8 mouse cellular contexts compared by ENCODE assay signal in the genomic region with DNA sequence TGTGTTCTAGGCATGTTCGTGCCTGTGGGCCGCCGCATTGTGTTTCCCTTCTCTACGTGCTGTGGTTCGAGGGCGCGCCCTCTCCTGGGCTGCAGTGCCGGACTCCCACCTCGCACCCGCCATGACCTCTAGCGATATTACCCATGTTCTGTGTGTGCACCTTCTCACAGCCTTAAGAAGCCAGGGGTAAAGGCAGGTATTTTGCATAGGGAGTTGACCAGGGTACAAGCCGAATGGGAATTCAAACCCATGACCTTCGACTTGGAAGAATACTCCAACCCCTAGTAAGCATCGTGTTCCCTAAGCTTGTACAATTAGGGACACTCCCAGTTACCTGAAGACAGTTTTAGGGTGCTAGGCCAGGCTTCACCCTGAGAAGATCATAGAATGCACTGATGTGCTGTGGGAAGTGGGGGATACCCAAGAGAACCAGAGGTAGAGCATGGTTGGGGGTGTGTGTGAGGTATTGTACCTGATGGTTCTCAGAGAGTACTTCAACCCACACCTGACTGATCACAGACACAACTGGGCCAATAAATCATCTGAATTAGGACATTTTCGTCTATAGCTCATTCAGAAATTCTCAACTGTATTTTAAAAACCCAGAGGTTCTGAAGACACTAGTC.
DNase-seq lines count a peak whose midpoint lies in the region; ATAC-seq and TF ChIP-seq lines count a peak whose summit lies in the region.
"Not testable (repeated sequence)": the region's sequence is repeated elsewhere in the genome, so short reads cannot be mapped to it uniquely, and the experiment has no call there.

No protein-coding gene starts in this region.

- ATAC-seq in forebrain, embryonic 13.5 days, result 0 out of 2 replicates have a peak, but pooled peaks have one; percentile 31
- ATAC-seq in heart, postnatal 0 days (ENCODE audit: insufficient read depth, low read depth); kidney, embryonic 14.5 days (ENCODE audit: low FRiP score, low TSS enrichment); liver, embryonic 12.5 days: not testable (repeated sequence)
- peak; percentile 34 for ATAC-seq in midbrain, embryonic 16.5 days

- not testable (repeated sequence) for H3K27ac ChIP-seq in ES-Bruce4 (ENCODE audit: insufficient read depth, low read length); forebrain, embryonic 13.5 days; kidney, embryonic 14.5 days (ENCODE audit: low read depth, low read length); liver, embryonic 12.5 days; midbrain, embryonic 16.5 days (ENCODE audit: low read length); spleen, adult 2 months (ENCODE audit: insufficient read depth, low read length)
- H3K27ac ChIP-seq in heart, postnatal 0 days (ENCODE audit: low read depth), result peak overlapping the region; percentile 38; the same call in 1 of the 2 replicates

- H3K4me1 ChIP-seq in ES-Bruce4 (ENCODE audit: control insufficient read depth, insufficient read depth, low read length); forebrain, embryonic 13.5 days; heart, postnatal 0 days (ENCODE audit: control insufficient read depth, insufficient read depth); kidney, embryonic 14.5 days (ENCODE audit: control insufficient read depth, insufficient read depth, low read length); liver, embryonic 12.5 days; midbrain, embryonic 16.5 days (ENCODE audit: control insufficient read depth, insufficient read depth, low read length); spleen, adult 2 months (ENCODE audit: control insufficient read depth, insufficient read depth, insufficient read length): not testable (repeated sequence)

- DNase-seq in cerebellum, adult 9-10 months, result peak; percentile 34
- DNase-seq in heart, postnatal 0 days (ENCODE audit: low spot score); spleen, adult 2 months (ENCODE audit: low read depth in 1 of 2, low spot score in 2 of 2): not testable (repeated sequence)

- not testable (repeated sequence) for H3K36me3 ChIP-seq in ES-Bruce4 (ENCODE audit: control insufficient read depth, insufficient read depth, low read length, poor library complexity, severe bottlenecking); heart, postnatal 0 days (replicated peaks; ENCODE audit: control insufficient read depth, insufficient read depth, low read length); kidney, embryonic 14.5 days (ENCODE audit: control insufficient read depth, insufficient read depth, low read length); midbrain, embryonic 16.5 days (ENCODE audit: control insufficient read depth, insufficient read depth, low read length); spleen, adult 2 months (ENCODE audit: control insufficient read depth, insufficient read depth, low read length)
- peaks cover 18% of the 10 kb centered on the region for H3K36me3 ChIP-seq in forebrain, embryonic 13.5 days (ENCODE audit: poor library complexity, severe bottlenecking)
- peaks cover 11% of the 10 kb centered on the region for H3K36me3 ChIP-seq in liver, embryonic 12.5 days

- not testable (repeated sequence) for TF ChIP-seq EP300 in ES-Bruce4 (IDR thresholded peaks at IDR 0.05; ENCODE audit: insufficient read depth, low read depth, low read length); heart, postnatal 0 days (IDR thresholded peaks at IDR 0.05; ENCODE audit: low read depth)

- not testable (repeated sequence) for TF ChIP-seq POLR2A in ES-Bruce4 (IDR thresholded peaks at IDR 0.05; ENCODE audit: insufficient read depth, low read length); spleen, adult 2 months (IDR thresholded peaks at IDR 0.05; ENCODE audit: low read depth, low read length)

- peak overlapping the region; percentile 46 for H3K4me3 ChIP-seq in ES-Bruce4 (ENCODE audit: low read depth, low read length)
- H3K4me3 ChIP-seq in forebrain, embryonic 13.5 days, result peak overlapping the region; percentile 80
- peak overlapping the region; percentile 79 for H3K4me3 ChIP-seq in heart, postnatal 0 days (ENCODE audit: low read depth, low read length)
- peak overlapping the region; percentile 62 for H3K4me3 ChIP-seq in kidney, embryonic 14.5 days (ENCODE audit: low read length)
- peak overlapping the region; percentile 76 for H3K4me3 ChIP-seq in liver, embryonic 12.5 days
- H3K4me3 ChIP-seq in midbrain, embryonic 16.5 days (ENCODE audit: low read depth, low read length), result peak overlapping the region; percentile 86
- peak overlapping the region; percentile 46 for H3K4me3 ChIP-seq in spleen, adult 2 months (ENCODE audit: extremely low read depth, insufficient read depth, insufficient read length)

- not testable (repeated sequence) for H3K27me3 ChIP-seq in ES-Bruce4 (ENCODE audit: control insufficient read depth, insufficient read depth, low read length, poor library complexity, severe bottlenecking); forebrain, embryonic 13.5 days; heart, postnatal 0 days (ENCODE audit: control insufficient read depth, insufficient read depth, low read length); kidney, embryonic 14.5 days (ENCODE audit: control insufficient read depth, insufficient read depth, low read length); liver, embryonic 12.5 days (replicated peaks); midbrain, embryonic 16.5 days (ENCODE audit: control insufficient read depth, insufficient read depth, low read depth, low read length); spleen, adult 2 months (ENCODE audit: control insufficient read depth, insufficient read depth, low read length)

- WGBS in forebrain, embryonic 13.5 days, result 14% methylated on average over 12 of the region's 15 CpGs
- whole genome bisulfite sequencing in heart, postnatal 0 days, result 19% methylated on average over 10 of the region's 15 CpGs
- WGBS in kidney, embryonic 14.5 days, result 16% methylated on average over 8 of the region's 15 CpGs
- 8% methylated on average over 15 of the region's 15 CpGs for WGBS in liver, embryonic 12.5 days (ENCODE audit: insufficient replicate concordance)
- 17% methylated on average over 12 of the region's 15 CpGs for WGBS in midbrain, embryonic 16.5 days
- WGBS in spleen, adult 2 months, result 13% methylated on average over 14 of the region's 15 CpGs

- H3K9me3 ChIP-seq in ES-Bruce4 (replicated peaks; ENCODE audit: control insufficient read depth, insufficient read depth, low read length, poor library complexity, severe bottlenecking); heart, postnatal 0 days (replicated peaks; ENCODE audit: control insufficient read depth, low read length); kidney, embryonic 14.5 days (ENCODE audit: control insufficient read depth, low read length); liver, embryonic 12.5 days (replicated peaks); midbrain, embryonic 16.5 days (replicated peaks; ENCODE audit: control insufficient read depth, low read length, poor library complexity, severe bottlenecking): not testable (repeated sequence)
- H3K9me3 ChIP-seq in forebrain, embryonic 13.5 days (replicated peaks), result peaks cover 24% of the 10 kb centered on the region

- H3K4me2 ChIP-seq in forebrain, embryonic 13.5 days, result peak overlapping the region; percentile 50
- H3K4me2 ChIP-seq in heart, postnatal 0 days (ENCODE audit: low read depth, low read length), result peak overlapping the region; percentile 65
- H3K4me2 ChIP-seq in kidney, embryonic 14.5 days (replicated peaks; ENCODE audit: low read depth, low read length), result peak overlapping the region; percentile 27
- peak overlapping the region; percentile 87 for H3K4me2 ChIP-seq in liver, embryonic 12.5 days
- H3K4me2 ChIP-seq in midbrain, embryonic 16.5 days (ENCODE audit: low read length), result peak overlapping the region; percentile 44

- peak overlapping the region; percentile 96 for H3K9ac ChIP-seq in ES-Bruce4 (ENCODE audit: low read depth, poor library complexity, severe bottlenecking)
- H3K9ac ChIP-seq in forebrain, embryonic 13.5 days, result peak overlapping the region; percentile 93; the same call in 1 of the 2 replicates
- peak overlapping the region; percentile 80; the same call in 1 of the 2 replicates for H3K9ac ChIP-seq in heart, postnatal 0 days (replicated peaks; ENCODE audit: low read depth, low read length)
- H3K9ac ChIP-seq in kidney, embryonic 14.5 days (ENCODE audit: low read depth, low read length); liver, embryonic 12.5 days: not testable (repeated sequence)
- H3K9ac ChIP-seq in midbrain, embryonic 16.5 days (ENCODE audit: low read depth, low read length), result peak overlapping the region; percentile 89

- not testable (repeated sequence) for TF ChIP-seq CTCF in ES-Bruce4 (IDR thresholded peaks at IDR 0.05; ENCODE audit: low read depth, low read length); heart, postnatal 0 days (IDR thresholded peaks at IDR 0.05; ENCODE audit: low read depth); spleen, adult 2 months (IDR thresholded peaks at IDR 0.05; ENCODE audit: extremely low read depth, insufficient read depth, insufficient read length, insufficient replicate concordance)

Comparison
In these comparisons a context has a peak if more than half of its experiments do, and no peak if none do; other contexts are left out.
1. H3K4me2 ChIP-seq: peak in every context shown above with its lines; median percentile 87 in liver, embryonic 12.5 days; 65 in heart, postnatal 0 days; 50 in forebrain, embryonic 13.5 days; 44 in midbrain, embryonic 16.5 days; 27 in kidney, embryonic 14.5 days.